Mouse (Mus musculus) cerebellum, postnatal 25 days (tissue): Measurements from ENCODE around the gene Gas7.

Source experiments
- DNase-seq, 2 experiments: peaks; one replicate each; pipeline ENCODE4 v3.0.0; 2021; ENCODE audit warnings: mixed read lengths in 2 of 2

Gas7 gene

GRCm38 (mm10) chr11:67723231-67724013, 268.2 kb downstream of the Gas7 start:
- DNase-seq, result no peak

- no peak for DNase-seq
Observed at GRCm38 (mm10) chr11:67727095-67727494, 271.9 kb downstream of the Gas7 start.

GRCm38 (mm10) chr11:67728726-67729125, 273.5 kb downstream of the Gas7 start:
- no peak for DNase-seq

GRCm38 (mm10) chr11:67731056-67731455, 275.8 kb downstream of the Gas7 start:
- DNase-seq, result no peak

GRCm38 (mm10) chr11:67733726-67734125, 278.5 kb downstream of the Gas7 start:
- DNase-seq, result peak in 1 of 2 experiments; percentile 19

GRCm38 (mm10) chr11:67734597-67734996, 279.4 kb downstream of the Gas7 start:
- DNase-seq, result no peak

- no peak for DNase-seq
Observed at GRCm38 (mm10) chr11:67738345-67738744, 283.1 kb downstream of the Gas7 start.
